Mouse (Mus musculus): ENCODE measurements around the gene S100a6. TPM values are rescaled to one million over a fixed set of nuclear protein-coding genes. Genes with fewer than 3 reads are reported as not detected.
A peak's percentile ranks its signal among the peaks of the same experiment; 100 is the strongest.

S100a6 gene
- polyA plus RNA-seq, 1 experiment from 2014 or later, result 84.2 TPM

DNA sequence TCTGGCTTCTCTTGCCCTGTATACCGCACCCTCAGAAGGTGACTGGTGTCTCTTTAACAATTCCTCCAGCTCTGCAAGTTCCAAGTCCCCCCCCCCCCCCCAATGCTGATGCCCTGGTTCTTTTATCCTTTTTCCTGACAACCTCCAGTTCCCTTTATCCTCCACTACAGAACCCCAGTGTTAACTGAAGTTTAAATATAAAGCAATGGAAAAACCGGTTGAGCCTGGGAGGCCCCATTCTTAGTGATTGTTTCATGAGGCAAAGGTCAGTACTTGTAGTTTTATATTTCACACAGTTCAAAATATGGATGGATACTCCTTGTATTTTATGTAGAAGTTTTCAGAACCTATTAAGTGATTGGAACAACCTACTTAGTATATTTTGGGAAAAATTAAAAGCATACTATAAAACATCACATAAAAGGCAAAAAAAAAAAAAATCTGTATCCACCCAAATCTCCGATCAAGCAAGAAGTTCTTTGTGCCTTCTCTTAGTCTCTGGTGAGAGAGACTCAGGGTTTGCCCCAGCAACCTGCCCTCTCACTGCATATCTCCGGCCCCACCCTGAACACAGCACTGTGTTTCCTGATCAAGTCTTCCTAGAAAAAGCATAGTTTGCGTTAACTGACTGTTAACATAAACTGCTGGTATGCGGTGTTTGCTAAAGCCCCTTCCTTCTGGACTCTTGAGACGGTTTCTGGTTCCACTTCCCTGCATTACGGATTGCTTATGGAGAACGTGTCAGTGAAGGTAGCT is 13.8 kb downstream of the S100a6 start:
- Histone ChIP-seq H3K4me1 (ENCODE audit: insufficient read depth) (peaks cover 13% of the 10 kb centered on the region; the same call in 1 of the 2 replicates), H3K9me3 (ENCODE audit: low read depth, low read length) (no peaks in the 10 kb centered on the region), H3K27ac (ENCODE audit: low read depth) (peak overlapping the region; percentile 75), H3K4me2 (no peak overlapping the region), H3K9ac (no peak overlapping the region), H3K36me3 (ENCODE audit: insufficient read depth) (no peaks in the 10 kb centered on the region), H3K27me3 (ENCODE audit: insufficient read depth, low read length) (no peaks in the 10 kb centered on the region), H3K4me3 (ENCODE audit: low read depth, low read length) (no peak overlapping the region)
- no peak for TF ChIP-seq CTCF (IDR thresholded peaks at IDR 0.05; ENCODE audit: low read depth)
- DNase-seq (peak; percentile 51), ATAC-seq (ENCODE audit: insufficient read depth) (no peak)
- 34% methylated on average over 9 of the region's 9 CpGs for WGBS

DNA sequence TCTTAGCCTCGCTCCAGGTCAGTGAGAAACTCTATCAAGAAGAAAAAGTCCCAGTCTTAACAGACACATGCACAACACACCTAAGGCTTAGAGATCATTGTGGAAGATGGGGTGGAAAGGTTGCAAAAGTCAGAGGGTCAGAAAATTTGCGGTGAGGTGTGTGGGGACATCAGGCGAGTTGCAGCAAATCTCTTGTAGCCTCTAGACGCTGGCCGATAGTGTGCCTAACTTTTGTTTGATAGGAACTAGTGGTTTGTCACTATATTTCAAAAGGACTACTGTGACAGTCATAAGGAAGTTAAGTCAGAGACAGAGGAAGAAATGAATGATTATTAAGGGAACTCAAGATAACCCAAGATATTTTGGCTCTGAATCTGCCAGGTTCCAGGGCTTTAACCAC is 14.7 kb downstream of the S100a6 start:
- no peak for ATAC-seq (ENCODE audit: insufficient read depth)
- 83% methylated on average over 5 of the region's 5 CpGs for WGBS
- no peaks in the 10 kb centered on the region for H3K9me3 ChIP-seq (ENCODE audit: low read depth, low read length)
- H3K36me3 ChIP-seq (ENCODE audit: insufficient read depth), result no peaks in the 10 kb centered on the region
- no peak overlapping the region for H3K4me3 ChIP-seq (ENCODE audit: low read depth, low read length)
- H3K27ac ChIP-seq (ENCODE audit: low read depth), result peak overlapping the region; percentile 37; the same call in 1 of the 2 replicates
- no peak for TF ChIP-seq CTCF (IDR thresholded peaks at IDR 0.05; ENCODE audit: low read depth)
- no peak for DNase-seq
- H3K4me1 ChIP-seq (ENCODE audit: insufficient read depth), result peaks cover 13% of the 10 kb centered on the region; the same call in 1 of the 2 replicates
- H3K9ac ChIP-seq, result no peak overlapping the region
- H3K4me2 ChIP-seq, result no peak overlapping the region
- no peaks in the 10 kb centered on the region for H3K27me3 ChIP-seq (ENCODE audit: insufficient read depth, low read length)

DNA sequence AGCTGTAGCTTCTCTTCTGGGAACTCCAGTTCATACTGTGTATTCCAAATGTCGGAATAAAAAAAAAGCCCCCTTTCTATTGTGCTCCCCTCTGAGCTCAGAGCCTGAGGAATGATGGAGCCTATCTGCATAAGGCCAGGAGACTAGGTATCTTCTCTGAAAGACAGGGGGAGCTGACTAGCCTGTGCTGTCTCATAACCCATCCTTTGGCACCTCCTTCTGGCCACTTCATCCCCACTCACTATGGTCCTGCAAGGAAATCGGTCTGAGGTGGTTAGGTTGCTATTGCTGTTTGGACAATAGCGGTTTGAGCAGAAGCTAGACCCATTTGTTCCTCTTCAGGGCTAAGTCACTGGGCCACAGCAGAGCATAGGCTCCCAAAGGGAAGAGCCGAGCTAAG is 15.1 kb downstream of the S100a6 start:
- Histone ChIP-seq H3K4me3 (ENCODE audit: low read depth, low read length) (no peak overlapping the region), H3K27me3 (ENCODE audit: insufficient read depth, low read length) (no peaks in the 10 kb centered on the region), H3K9ac (no peak overlapping the region), H3K27ac (ENCODE audit: low read depth) (no peak overlapping the region), H3K4me2 (no peak overlapping the region), H3K4me1 (ENCODE audit: insufficient read depth) (peaks cover 13% of the 10 kb centered on the region; the same call in 1 of the 2 replicates), H3K9me3 (ENCODE audit: low read depth, low read length) (no peaks in the 10 kb centered on the region), H3K36me3 (ENCODE audit: insufficient read depth) (no peaks in the 10 kb centered on the region)
- TF ChIP-seq CTCF (IDR thresholded peaks at IDR 0.05; ENCODE audit: low read depth), result peak; percentile 74
- ATAC-seq (ENCODE audit: insufficient read depth) (peak; percentile 36; the same call in 1 of the 2 replicates), DNase-seq (peak; percentile 56)
- WGBS, result 55% methylated on average over 4 of the region's 4 CpGs

DNA sequence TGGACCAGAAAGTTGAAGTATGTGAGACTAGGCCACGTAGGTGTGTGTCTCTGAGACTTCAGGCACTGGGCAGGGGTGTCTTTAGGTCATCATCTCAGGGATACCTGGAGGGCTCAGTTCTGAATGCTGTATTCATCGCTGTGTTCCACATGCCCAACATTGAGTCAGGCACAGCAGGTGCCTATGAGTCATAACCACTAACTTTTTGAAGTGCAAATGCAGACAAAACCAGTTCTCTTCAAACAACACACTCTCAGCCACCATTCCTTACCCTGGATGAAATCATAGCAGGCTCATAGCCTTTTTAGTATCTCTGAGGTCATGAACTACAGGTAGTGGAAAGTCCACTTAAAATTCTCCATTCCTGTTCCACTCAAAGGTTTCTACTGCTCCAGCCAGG is 16.6 kb downstream of the S100a6 start:
- Histone ChIP-seq H3K27me3 (ENCODE audit: insufficient read depth, low read length) (no peaks in the 10 kb centered on the region), H3K4me1 (ENCODE audit: insufficient read depth) (peaks cover 3% of the 10 kb centered on the region; the same call in 1 of the 2 replicates), H3K4me3 (ENCODE audit: low read depth, low read length) (no peak overlapping the region), H3K9ac (no peak overlapping the region), H3K36me3 (ENCODE audit: insufficient read depth) (no peaks in the 10 kb centered on the region), H3K9me3 (ENCODE audit: low read depth, low read length) (no peaks in the 10 kb centered on the region), H3K27ac (ENCODE audit: low read depth) (no peak overlapping the region), H3K4me2 (no peak overlapping the region)
- 66% methylated on average over 2 of the region's 2 CpGs for WGBS
- DNase-seq (no peak), ATAC-seq (ENCODE audit: insufficient read depth) (peak; percentile 37; the same call in 1 of the 2 replicates)
- TF ChIP-seq CTCF (IDR thresholded peaks at IDR 0.05; ENCODE audit: low read depth), result no peak

DNA sequence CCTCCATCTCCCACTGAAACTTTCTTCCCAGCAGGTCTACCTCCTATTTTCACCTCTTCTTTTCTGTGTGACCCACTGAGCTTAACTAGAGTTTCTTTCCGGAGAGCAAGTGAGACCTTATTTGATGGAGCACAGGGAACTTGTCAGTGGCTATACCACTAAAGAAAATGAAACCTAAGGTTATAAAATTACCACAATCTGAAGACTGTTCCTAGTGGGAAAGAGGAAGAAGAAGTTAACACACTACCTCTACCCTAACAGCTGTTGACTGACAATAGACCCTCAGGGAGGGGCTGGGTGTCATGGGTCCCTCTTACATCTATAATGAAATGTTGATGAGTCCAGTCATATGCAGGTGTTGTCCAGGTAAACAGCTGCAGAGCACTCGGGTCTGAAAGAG is 19.3 kb downstream of the S100a6 start:
- ATAC-seq (ENCODE audit: insufficient read depth) (no peak), DNase-seq (no peak)
- no peak for TF ChIP-seq CTCF (IDR thresholded peaks at IDR 0.05; ENCODE audit: low read depth)
- Histone ChIP-seq H3K27ac (ENCODE audit: low read depth) (no peak overlapping the region), H3K36me3 (ENCODE audit: insufficient read depth) (no peaks in the 10 kb centered on the region), H3K4me3 (ENCODE audit: low read depth, low read length) (no peak overlapping the region), H3K27me3 (ENCODE audit: insufficient read depth, low read length) (no peaks in the 10 kb centered on the region), H3K4me2 (no peak overlapping the region), H3K9me3 (ENCODE audit: low read depth, low read length) (no peaks in the 10 kb centered on the region), H3K9ac (no peak overlapping the region), H3K4me1 (ENCODE audit: insufficient read depth) (no peaks in the 10 kb centered on the region)
- 61% methylated on average over 2 of the region's 2 CpGs for WGBS

DNA sequence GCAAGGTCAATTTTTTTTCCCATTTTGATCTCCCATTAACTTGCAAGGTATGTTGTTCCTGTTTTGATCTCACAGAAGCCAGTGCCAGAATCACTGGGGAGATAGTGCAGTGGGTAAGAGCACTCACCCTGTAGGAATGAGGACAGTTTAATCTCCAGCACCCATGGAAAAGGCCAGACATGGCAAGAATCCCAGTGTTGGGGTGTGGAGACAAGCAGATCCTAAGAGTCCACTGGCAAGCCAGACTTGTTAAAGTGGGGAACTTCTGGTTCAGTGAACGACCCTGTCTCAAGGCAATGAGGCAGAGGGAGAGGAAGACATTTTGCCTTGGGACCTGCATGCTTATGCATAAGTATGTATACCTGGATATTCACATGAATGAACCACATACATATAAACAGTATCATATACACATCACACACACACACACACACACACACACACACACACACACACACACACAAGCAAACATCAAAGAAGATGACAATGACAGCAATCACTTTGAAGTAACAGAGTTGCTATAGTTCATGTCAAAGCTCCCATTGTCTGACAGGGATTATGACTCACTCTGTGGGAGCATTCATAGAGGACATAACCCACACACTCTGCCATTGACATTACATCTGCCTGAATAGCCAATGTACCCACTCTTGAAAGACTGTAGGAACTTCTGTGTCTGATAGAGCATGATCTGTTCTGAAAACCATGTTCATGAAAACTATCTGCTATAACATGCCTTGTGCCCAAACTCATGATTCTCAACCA is 26.0 kb downstream of the S100a6 start:
- no peaks in the 10 kb centered on the region for H3K36me3 ChIP-seq (ENCODE audit: insufficient read depth)
- TF ChIP-seq CTCF (IDR thresholded peaks at IDR 0.05; ENCODE audit: low read depth), result no peak
- H3K4me1 ChIP-seq (ENCODE audit: insufficient read depth), result no peaks in the 10 kb centered on the region
- ATAC-seq (ENCODE audit: insufficient read depth), result no peak
- DNase-seq, result no peak
- no peak overlapping the region for H3K27ac ChIP-seq (ENCODE audit: low read depth)
- H3K4me2 ChIP-seq, result no peak overlapping the region
- H3K4me3 ChIP-seq (ENCODE audit: low read depth, low read length), result no peak overlapping the region
- no peaks in the 10 kb centered on the region for H3K9me3 ChIP-seq (ENCODE audit: low read depth, low read length)
- H3K9ac ChIP-seq, result no peak overlapping the region
- H3K27me3 ChIP-seq (ENCODE audit: insufficient read depth, low read length), result no peaks in the 10 kb centered on the region
- 57% methylated on average over 1 of the region's 1 CpGs for WGBS

DNA sequence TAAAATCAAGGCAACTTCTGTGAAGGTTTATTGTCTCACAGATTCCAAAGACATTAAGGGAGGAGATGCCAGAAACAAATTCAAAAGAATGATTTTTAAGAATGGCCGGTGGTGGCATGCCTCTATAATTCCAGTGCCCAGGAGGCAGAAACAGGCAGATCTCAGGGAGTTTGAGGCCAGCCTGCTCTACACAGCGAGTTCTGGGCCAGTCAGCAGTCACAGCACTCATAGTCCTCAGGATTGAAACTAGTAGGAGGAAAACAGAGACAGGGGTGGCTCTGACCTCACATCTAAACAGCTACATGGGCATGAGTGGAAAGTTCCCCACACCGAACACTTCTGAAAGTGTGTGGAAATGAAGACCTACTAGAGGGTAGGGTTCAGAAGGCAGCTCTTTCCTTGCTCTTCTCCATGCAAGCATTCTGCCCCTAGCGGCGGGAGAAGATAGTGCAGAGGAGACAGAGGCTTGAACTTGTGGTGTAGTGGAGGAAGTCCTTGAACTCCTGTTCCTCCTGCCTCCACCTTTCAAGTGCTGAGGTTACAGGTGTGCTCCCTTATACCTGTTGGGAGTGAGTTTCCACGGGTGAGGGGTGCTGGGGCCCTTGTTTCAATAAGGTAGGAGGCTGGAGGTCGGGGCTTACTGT is 27.0 kb downstream of the S100a6 start:
- DNase-seq, result peak; percentile 57
- no peaks in the 10 kb centered on the region for H3K27me3 ChIP-seq (ENCODE audit: insufficient read depth, low read length)
- no peaks in the 10 kb centered on the region for H3K4me1 ChIP-seq (ENCODE audit: insufficient read depth)

More for the DNA sequence above, 27.0 kb downstream of the S100a6 start:
- H3K27ac ChIP-seq (ENCODE audit: low read depth), result no peak overlapping the region
- no peak overlapping the region for H3K4me2 ChIP-seq
- H3K9me3 ChIP-seq (ENCODE audit: low read depth, low read length), result no peaks in the 10 kb centered on the region
- no peak overlapping the region for H3K9ac ChIP-seq
- no peaks in the 10 kb centered on the region for H3K36me3 ChIP-seq (ENCODE audit: insufficient read depth)
- TF ChIP-seq CTCF (IDR thresholded peaks at IDR 0.05; ENCODE audit: low read depth), result peak; percentile 80
- 53% methylated on average over 7 of the region's 7 CpGs for WGBS
- ATAC-seq (ENCODE audit: insufficient read depth), result no peak
- H3K4me3 ChIP-seq (ENCODE audit: low read depth, low read length), result no peak overlapping the region
